Mouse (Mus musculus) cortical plate, adult 2 months (tissue): ENCODE measurements around the gene Cnga4.

Experiments used
- CTCF ChIP-seq: fragments of 200-500 bp; IDR thresholded peaks from 2 replicates; pipeline ENCODE4 v1.5.1; 2011; ENCODE audit warnings: mild to moderate bottlenecking, control low read depth, low read length; ENCODE audit not compliant: insufficient read depth; ENCODE audit errors: extremely low read depth
- POLR2A ChIP-seq: fragments of 200-500 bp; IDR thresholded peaks from 2 replicates; pipeline ENCODE4 v1.6.1; 2011; ENCODE audit warnings: mild to moderate bottlenecking, low read length, control low read depth; ENCODE audit not compliant: insufficient read depth; ENCODE audit errors: extremely low read depth

- no peak for TF ChIP-seq CTCF
- TF ChIP-seq POLR2A = no peak
Observed at GRCm38 (mm10) chr7:105414385-105414784, 10.0 kb downstream of the Cnga4 start.
